Mouse (Mus musculus) heart, postnatal 0 days (tissue): ENCODE measurements at regions not wholly inside any gene's neighbourhood (a gene's known extent, or its start where the extent isn't known, plus 50 kb on each side); places are given as distances from the start of the nearest gene placed in this dataset.

Source experiments
- ATAC-seq: fragments of 200-750 bp; cut with Nextera tagmentation; 2 replicates; pipeline ENCODE4 v1.8.0; 2017; ENCODE audit warnings: low read depth, moderate number of reproducible peaks, moderate library complexity; ENCODE audit not compliant: insufficient read depth
- DNase-seq: peaks from one replicate; pipeline ENCODE4 v3.0.0-alpha.2; 2016; ENCODE audit warnings: low spot score
- H3K27ac ChIP-seq: fragments of 300-500 bp; sonication (generic); 2 replicates; pipeline ENCODE4 v1.5.1; 2014; ENCODE audit warnings: low read depth, mild to moderate bottlenecking
- H3K27me3 ChIP-seq: fragments of 300-500 bp; sonication (generic); 2 replicates; pipeline ENCODE4 v1.6.1; 2014; ENCODE audit warnings: low read length, mixed read lengths; ENCODE audit not compliant: control insufficient read depth, insufficient read depth
- H3K36me3 ChIP-seq: fragments of 300-500 bp; sonication (generic); replicated peaks from 2 replicates; pipeline ENCODE4 v1.6.1; 2014; ENCODE audit warnings: low read length, mixed read lengths; ENCODE audit not compliant: control insufficient read depth, insufficient read depth
- H3K4me1 ChIP-seq: fragments of 300-500 bp; sonication (generic); 2 replicates; pipeline ENCODE4 v1.6.1; 2014; ENCODE audit warnings: antibody characterized with exemption; ENCODE audit not compliant: control insufficient read depth, insufficient read depth
- H3K4me2 ChIP-seq: fragments of 300-500 bp; sonication (generic); 2 replicates; pipeline ENCODE4 v1.6.1; 2014; ENCODE audit warnings: low read depth, mild to moderate bottlenecking, low read length, moderate library complexity
- H3K4me3 ChIP-seq: fragments of 300-500 bp; sonication (generic); 2 replicates; pipeline ENCODE4 v1.5.1; 2014; ENCODE audit warnings: low read depth, low read length
- H3K9ac ChIP-seq: fragments of 300-500 bp; sonication (generic); replicated peaks from 2 replicates; pipeline ENCODE4 v1.6.1; 2014; ENCODE audit warnings: low read depth, low read length, mixed read lengths
- H3K9me3 ChIP-seq: fragments of 300-500 bp; sonication (generic); replicated peaks from 2 replicates; pipeline ENCODE4 v1.6.1; 2016; ENCODE audit warnings: low read length; ENCODE audit not compliant: control insufficient read depth
- CTCF ChIP-seq: IDR thresholded peaks from 2 replicates; pipeline ENCODE4 v1.5.1; 2016; ENCODE audit warnings: antibody characterized with exemption, control low read depth, low read depth
- EP300 ChIP-seq: IDR thresholded peaks from 2 replicates; pipeline ENCODE4 v1.6.1; 2016; ENCODE audit warnings: antibody characterized with exemption, low read depth
- WGBS: fragments of 180-500 bp; shearing (Covaris S2); extraction: QIAGEN DNeasy Blood & Tissue Kit; methylation state at CpG from one replicate; pipeline ENCODE4 v1.1.7; 2014; 5-methylcytosine and 5-hydroxymethylcytosine counted together

DNA sequence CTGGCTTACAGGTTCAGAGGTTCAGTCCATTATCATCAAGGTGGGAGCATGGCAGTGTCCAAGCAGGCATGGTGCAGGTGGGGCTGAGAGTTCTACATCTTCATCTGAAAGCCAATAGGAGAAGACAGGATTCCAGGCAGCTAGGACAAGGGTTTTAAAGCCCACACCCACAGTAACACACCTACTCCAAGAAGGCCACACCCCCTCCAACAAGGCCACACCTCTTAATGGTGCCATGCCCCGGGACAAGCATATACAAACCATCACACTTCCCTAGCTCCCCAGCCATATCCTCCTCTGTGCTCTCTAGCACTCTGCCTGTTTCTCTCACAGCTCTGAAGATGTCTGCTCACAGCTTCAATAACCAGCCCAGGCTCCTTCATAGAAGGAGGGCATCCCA lies 61.8 kb upstream of the Ywhaq start:
- WGBS = 56% methylated on average over 1 of the region's 1 CpGs
- DNase-seq (no peak), ATAC-seq (no peak)
- no peaks in the 10 kb centered on the region for H3K27me3 ChIP-seq
- no peaks in the 10 kb centered on the region for H3K9me3 ChIP-seq
- H3K4me3 ChIP-seq = no peak overlapping the region
- no peaks in the 10 kb centered on the region for H3K36me3 ChIP-seq
- H3K9ac ChIP-seq = no peak overlapping the region
- no peaks in the 10 kb centered on the region for H3K4me1 ChIP-seq
- H3K27ac ChIP-seq = no peak overlapping the region
- no peak overlapping the region for H3K4me2 ChIP-seq
- TF ChIP-seq CTCF (no peak), EP300 (no peak)

DNA sequence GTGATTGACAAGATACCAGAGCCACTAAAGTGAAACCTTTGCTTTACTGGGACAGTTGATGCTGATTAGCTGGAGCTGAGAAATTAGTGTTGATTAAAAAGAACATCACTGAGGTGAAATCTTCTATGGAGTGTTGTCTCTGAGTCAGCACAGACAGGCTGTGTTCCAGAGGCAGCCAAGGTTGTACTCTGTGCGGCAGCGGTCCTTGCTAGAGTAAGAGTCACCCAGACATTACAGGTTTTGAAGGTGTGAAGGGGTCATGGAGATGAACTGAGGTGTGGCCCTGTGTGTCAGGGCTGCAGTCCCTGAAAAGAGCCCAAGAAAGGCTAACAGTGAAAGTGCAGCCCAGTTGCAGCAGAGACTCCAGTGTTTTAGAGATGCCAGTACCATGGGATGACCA lies 59.1 kb upstream of the Ywhaq start:
- no peaks in the 10 kb centered on the region for H3K9me3 ChIP-seq
- H3K4me3 ChIP-seq = no peak overlapping the region
- no peak overlapping the region for H3K27ac ChIP-seq
- no peaks in the 10 kb centered on the region; the same call in 1 of the 2 replicates for H3K4me1 ChIP-seq
- H3K36me3 ChIP-seq = no peaks in the 10 kb centered on the region
- no peak overlapping the region for H3K9ac ChIP-seq
- H3K27me3 ChIP-seq = no peaks in the 10 kb centered on the region
- no peak for TF ChIP-seq CTCF
- TF ChIP-seq EP300 = no peak
- no peak overlapping the region for H3K4me2 ChIP-seq
- ATAC-seq (no peak), DNase-seq (no peak)
- 80% methylated on average over 2 of the region's 2 CpGs for WGBS

DNA sequence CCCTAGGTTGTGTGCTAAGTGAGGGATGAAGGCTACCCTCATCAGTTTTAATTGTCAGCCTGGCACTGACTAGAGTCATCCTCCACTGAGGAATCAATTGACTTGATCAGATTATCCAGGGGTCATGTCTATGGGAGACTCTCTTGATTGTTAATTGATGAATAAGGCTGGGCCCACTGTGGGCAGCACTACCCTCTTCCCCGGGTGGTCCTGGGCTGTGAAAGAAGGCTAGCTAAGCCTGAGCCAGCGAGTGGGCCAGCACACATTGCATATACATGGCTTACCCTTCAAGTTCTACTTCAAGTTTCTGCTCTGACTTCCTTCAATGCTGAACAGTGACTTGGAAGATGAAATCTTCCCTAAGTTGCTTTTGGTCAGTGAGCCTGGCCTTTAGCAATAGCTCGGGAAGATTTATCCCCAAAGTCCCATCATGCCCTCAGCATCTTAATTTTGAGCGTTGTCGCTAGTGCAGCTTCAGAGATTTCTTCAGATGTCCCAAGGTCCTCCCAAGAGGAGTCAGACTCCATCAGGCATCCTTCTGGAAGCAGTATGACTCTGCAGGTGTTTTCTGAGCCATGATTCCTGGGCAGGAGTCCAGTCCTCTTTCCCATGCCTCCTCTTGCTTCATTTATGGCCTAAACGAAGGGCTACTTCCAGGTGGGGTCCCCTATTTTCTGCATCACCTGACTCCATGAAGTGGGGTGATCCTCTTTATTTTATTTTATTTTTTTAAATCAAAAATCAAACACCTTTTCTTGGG lies 55.7 kb upstream of the Ywhaq start:
- H3K9me3 ChIP-seq = no peaks in the 10 kb centered on the region
- no peaks in the 10 kb centered on the region for H3K36me3 ChIP-seq
- H3K9ac ChIP-seq = no peak overlapping the region
- H3K4me1 ChIP-seq = no peaks in the 10 kb centered on the region; the same call in 1 of the 2 replicates
- TF ChIP-seq CTCF (no peak), EP300 (no peak)
- H3K4me3 ChIP-seq = no peak overlapping the region
- no peak for ATAC-seq
- WGBS = 88% methylated on average over 6 of the region's 6 CpGs
- no peak overlapping the region for H3K4me2 ChIP-seq
- H3K27me3 ChIP-seq = no peaks in the 10 kb centered on the region
- no peak overlapping the region for H3K27ac ChIP-seq
- no peak for DNase-seq

DNA sequence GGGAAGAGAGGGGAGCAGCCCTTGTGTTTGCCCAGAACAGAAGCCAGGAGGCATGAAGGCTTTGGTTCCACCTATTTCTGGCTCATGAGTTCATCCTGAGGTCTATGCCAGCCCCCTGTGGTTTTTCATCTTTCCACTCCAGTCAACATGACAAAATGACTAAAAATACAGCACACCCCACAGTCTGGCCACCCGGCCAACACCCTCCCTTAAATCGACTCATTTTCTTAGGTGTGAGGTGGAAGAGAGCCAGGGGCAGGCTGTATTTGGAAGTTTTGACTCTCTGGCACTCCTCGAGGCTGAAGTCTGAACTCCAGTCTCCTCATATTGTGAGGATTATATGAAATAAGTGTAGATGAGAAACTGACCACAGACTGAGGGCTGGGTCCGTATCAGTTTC lies 55.0 kb upstream of the Ywhaq start:
- no peak overlapping the region for H3K9ac ChIP-seq

DNA sequence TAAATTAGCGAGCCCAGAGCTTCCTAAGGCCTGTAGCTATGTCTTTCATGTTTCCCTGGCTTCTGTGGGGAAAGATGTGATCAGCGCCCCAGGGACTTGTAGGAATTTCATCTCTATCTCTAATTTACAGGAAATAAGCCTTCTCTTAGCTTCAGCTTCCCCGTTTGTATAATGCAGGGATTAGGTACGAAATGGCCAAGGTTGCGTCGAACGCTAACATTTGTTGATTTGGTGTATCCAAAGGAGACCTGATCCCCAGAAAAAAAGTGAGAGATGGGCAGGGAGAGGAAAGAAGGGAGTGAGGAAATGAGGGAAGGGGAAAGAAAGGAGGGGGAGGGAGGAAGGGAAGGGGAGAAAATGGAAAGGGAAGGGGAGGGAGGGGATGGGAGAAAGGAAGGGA lies 54.5 kb upstream of the Ywhaq start:
- TF ChIP-seq CTCF (no peak), EP300 (no peak)
- H3K9ac ChIP-seq = no peak overlapping the region
- H3K4me1 ChIP-seq = no peaks in the 10 kb centered on the region; the same call in 1 of the 2 replicates
- peak overlapping the region; percentile 25; the same call in 1 of the 2 replicates for H3K27ac ChIP-seq
- H3K36me3 ChIP-seq = no peaks in the 10 kb centered on the region
- no peaks in the 10 kb centered on the region for H3K27me3 ChIP-seq
- H3K9me3 ChIP-seq = no peaks in the 10 kb centered on the region
- H3K4me2 ChIP-seq = no peak overlapping the region
- no peak for ATAC-seq
- DNase-seq = no peak
- H3K4me3 ChIP-seq = no peak overlapping the region
- WGBS = 83% methylated on average over 7 of the region's 7 CpGs

More for the DNA sequence above, 55.0 kb upstream of the Ywhaq start:
- Histone ChIP-seq H3K4me2 (no peak overlapping the region), H3K4me3 (no peak overlapping the region), H3K27ac (peak overlapping the region; percentile 25; the same call in 1 of the 2 replicates), H3K36me3 (no peaks in the 10 kb centered on the region), H3K27me3 (no peaks in the 10 kb centered on the region), H3K9me3 (no peaks in the 10 kb centered on the region), H3K4me1 (no peaks in the 10 kb centered on the region; the same call in 1 of the 2 replicates)
- TF ChIP-seq EP300 (no peak), CTCF (peak; percentile 46)
- 28% methylated on average over 4 of the region's 4 CpGs for WGBS
- DNase-seq (peak; percentile 90), ATAC-seq (peak; percentile 97)

DNA sequence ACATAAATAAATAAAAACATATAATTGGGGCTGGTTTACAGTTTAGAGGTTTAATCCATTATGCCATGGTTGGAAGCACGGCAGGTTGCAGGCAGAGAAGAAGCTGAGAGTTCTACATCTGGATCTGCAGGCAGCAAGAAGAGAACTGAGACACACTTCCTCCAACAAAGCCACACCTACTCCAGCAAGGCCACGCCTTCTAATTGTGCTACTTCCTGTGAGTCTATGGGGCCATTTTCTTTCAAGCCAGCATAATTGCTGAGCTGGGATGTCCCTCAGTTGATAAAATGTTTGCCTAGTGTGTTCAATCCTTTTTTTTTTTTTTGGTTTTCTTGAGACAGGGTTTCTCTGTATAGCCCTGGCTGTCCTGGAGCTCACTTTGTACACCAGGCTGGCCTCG lies 52.8 kb upstream of the Ywhaq start:
- no peak overlapping the region for H3K27ac ChIP-seq
- no peak overlapping the region for H3K9ac ChIP-seq
- WGBS = 88% methylated on average over 3 of the region's 3 CpGs
- no peaks in the 10 kb centered on the region for H3K27me3 ChIP-seq
- no peak for ATAC-seq
- no peak overlapping the region for H3K4me3 ChIP-seq
- H3K9me3 ChIP-seq = no peaks in the 10 kb centered on the region
- H3K4me1 ChIP-seq = no peaks in the 10 kb centered on the region; the same call in 1 of the 2 replicates
- TF ChIP-seq CTCF = no peak
- no peak for TF ChIP-seq EP300
- DNase-seq = no peak
- no peaks in the 10 kb centered on the region for H3K36me3 ChIP-seq
- H3K4me2 ChIP-seq = no peak overlapping the region
